Mouse (Mus musculus) MEL (cell line): ENCODE data around the gene Adamts9. TPM values are rescaled to one million over a fixed set of nuclear protein-coding genes. Genes with fewer than 3 reads are reported as not detected.

Source experiments
- DNase-seq: peaks from one replicate; pipeline ENCODE4 v3.0.0; 2011; ENCODE audit warnings: low read depth, low spot score
- H3K27ac ChIP-seq: 2 replicates; pipeline ENCODE4 v1.5.1; 2012; ENCODE audit warnings: low read depth, mild to moderate bottlenecking, control low read depth, low read length, moderate library complexity; ENCODE audit not compliant: control insufficient read depth
- H3K27me3 ChIP-seq, 2 experiments: fragments of 150-350 bp in 1 of 2; sonication (generic) in 1 of 2; 2 replicates each; pipeline ENCODE4 v1.6.1; 2012; ENCODE audit warnings: low read length in 2 of 2, mild to moderate bottlenecking in 2 of 2, improper control_type of control experiment in 1 of 2, moderate library complexity in 1 of 2; ENCODE audit not compliant: insufficient read depth in 2 of 2, control insufficient read depth in 1 of 2
- H3K36me3 ChIP-seq, 2 experiments: 2 replicates each; pipeline ENCODE4 v1.6.1; 2012 to 2014; ENCODE audit warnings: low read length in 2 of 2, improper control_type of control experiment in 1 of 2, inconsistent platforms in 1 of 2, mild to moderate bottlenecking in 1 of 2; ENCODE audit not compliant: insufficient read depth in 2 of 2, control insufficient read depth in 1 of 2
- H3K4me1 ChIP-seq, 2 experiments: fragments of 150-350 bp in 1 of 2; sonication (generic) in 1 of 2; 2 replicates each; pipeline ENCODE4 v1.6.1; 2012; ENCODE audit warnings: low read length in 2 of 2, improper control_type of control experiment in 1 of 2, mild to moderate bottlenecking in 1 of 2; ENCODE audit not compliant: insufficient read depth in 2 of 2, control insufficient read depth in 1 of 2
- H3K4me3 ChIP-seq, 2 experiments: fragments of 150-350 bp in 1 of 2; sonication (generic) in 1 of 2; 2 replicates each; pipeline ENCODE4 v1.5.1; 2012; ENCODE audit warnings: low read depth in 2 of 2, low read length in 2 of 2, mild to moderate bottlenecking in 2 of 2, moderate library complexity in 2 of 2, control low read depth in 1 of 2, improper control_type of control experiment in 1 of 2; ENCODE audit not compliant: control insufficient read depth in 1 of 2, insufficient read depth in 1 of 2
- H3K79me2 ChIP-seq: 2 replicates; pipeline ENCODE4 v1.6.1; 2012; ENCODE audit warnings: mild to moderate bottlenecking, low read length, moderate library complexity; ENCODE audit not compliant: control insufficient read depth, poor library complexity, insufficient read depth
- H3K9ac ChIP-seq: 2 replicates; pipeline ENCODE4 v1.6.1; 2012; ENCODE audit warnings: low read depth, mild to moderate bottlenecking, control low read depth, low read length, moderate library complexity; ENCODE audit not compliant: control insufficient read depth, poor library complexity, severe bottlenecking
- H3K9me3 ChIP-seq: fragments of 150-350 bp; sonication (generic); replicated peaks from 2 replicates; pipeline ENCODE4 v1.6.1; 2012; ENCODE audit warnings: mild to moderate bottlenecking, low read length, improper control_type of control experiment, moderate library complexity; ENCODE audit not compliant: insufficient read depth
- BHLHE40 ChIP-seq: IDR thresholded peaks from 2 replicates; pipeline ENCODE4 v1.6.1; 2012; ENCODE audit warnings: low read depth, mild to moderate bottlenecking, inconsistent platforms, low read length, improper control_type of control experiment, borderline replicate concordance
- CHD2 ChIP-seq: IDR thresholded peaks from 2 replicates; pipeline ENCODE4 v1.6.1; 2011; ENCODE audit warnings: low read length, improper control_type of control experiment
- ELF1 ChIP-seq: IDR thresholded peaks from 2 replicates; pipeline ENCODE4 v1.6.1; 2014; ENCODE audit warnings: low read depth, mild to moderate bottlenecking, inconsistent platforms, low read length, improper control_type of control experiment, moderate library complexity
- ETS1 ChIP-seq: IDR thresholded peaks from 2 replicates; pipeline ENCODE4 v1.6.1; 2012; ENCODE audit warnings: low read depth, mild to moderate bottlenecking, inconsistent platforms, low read length, improper control_type of control experiment, moderate library complexity
- GATA1 ChIP-seq: IDR thresholded peaks from 2 replicates; pipeline ENCODE4 v1.6.1; 2011; ENCODE audit warnings: low read depth, low read length, improper control_type of control experiment
- KAT2A ChIP-seq: conservative IDR thresholded peaks from 2 replicates; pipeline ENCODE4 v1.6.1; 2012; ENCODE audit warnings: low read depth, low read length, improper control_type of control experiment, inconsistent platforms
- MEF2A ChIP-seq: IDR thresholded peaks from 2 replicates; pipeline ENCODE4 v1.6.1; 2014; ENCODE audit warnings: low read depth, mild to moderate bottlenecking, inconsistent platforms, low read length, improper control_type of control experiment; ENCODE audit not compliant: poor library complexity, insufficient replicate concordance, severe bottlenecking; ENCODE audit errors: extremely low read depth
- RAD21 ChIP-seq: IDR thresholded peaks from 2 replicates; pipeline ENCODE4 v1.6.1; 2011; ENCODE audit warnings: mild to moderate bottlenecking, low read depth, low read length, improper control_type of control experiment
- TCF12 ChIP-seq: IDR thresholded peaks from 2 replicates; pipeline ENCODE4 v1.6.1; 2014; ENCODE audit warnings: low read depth, mild to moderate bottlenecking, inconsistent platforms, low read length, improper control_type of control experiment, moderate library complexity
- polyA plus RNA-seq, 2 experiments: library from polyadenylated mRNA; stranded (reverse) in 1 of 2; unstranded in 1 of 2; fragments of >175 nt in 1 of 2; fragments of >200 nt in 1 of 2; gene quantifications; 2 replicates each; pipeline versions ENCODE4 v1.2.1 to v1.2.4; 2012; ENCODE audit warnings: low replicate concordance in 2 of 2, low read depth in 1 of 2; ENCODE audit not compliant: insufficient read length in 2 of 2, insufficient read depth in 1 of 2, missing spikeins in 1 of 2
- total RNA-seq: library from RNA; depleted of rRNA; stranded (reverse); fragments of 300-350 nt; gene quantifications from 2 replicates; pipeline ENCODE4 v1.2.3, GENCODE M21; 2012; rRNA removed

The Adamts9 gene
- total and polyA plus RNA-seq, 3 experiments = not detected

GRCm38 (mm10) chr6:92724394-92724793 lies 218.9 kb downstream of the Adamts9 start:
- Histone ChIP-seq H3K4me3 (no peak overlapping the region), H3K27me3 (no peaks in the 10 kb centered on the region), H3K4me1 (no peaks in the 10 kb centered on the region), H3K27ac (no peak overlapping the region), H3K36me3 (no peaks in the 10 kb centered on the region), H3K79me2 (no peaks in the 10 kb centered on the region), H3K9me3 (no peaks in the 10 kb centered on the region), H3K9ac (no peak overlapping the region)
- TF ChIP-seq GATA1 (no peak), BHLHE40 (no peak), MEF2A (no peak), TCF12 (no peak), KAT2A (no peak), ELF1 (no peak), CHD2 (no peak), ETS1 (no peak), RAD21 (no peak)
- DNase-seq = no peak

Other genes starting within 250 kb of the Adamts9 start
- gene Prickle2, start 237.3 kb downstream of the Adamts9 start, total RNA-seq = not detected in 2 replicates
- not detected for gene Prickle2, start 237.3 kb downstream of the Adamts9 start, polyA plus RNA-seq
- not detected in 2 replicates for gene A730049H05Rik, start 127.0 kb downstream of the Adamts9 start, total RNA-seq
- not detected for gene A730049H05Rik, start 127.0 kb downstream of the Adamts9 start, polyA plus RNA-seq
- not detected in 2 replicates for gene Gm15737, start 74.1 kb downstream of the Adamts9 start, total RNA-seq
- gene Gm15737, start 74.1 kb downstream of the Adamts9 start, polyA plus RNA-seq = not detected